Mouse (Mus musculus) heart, embryonic 16.5 days (tissue): ENCODE results near the gene Rapgef4. TPM values are rescaled to one million over a fixed set of nuclear protein-coding genes. Genes with fewer than 3 reads are reported as not detected.
A peak's percentile ranks its signal among the peaks of the same experiment; 100 is the strongest.

Experiments used
- ATAC-seq: fragments of 200-750 bp; cut with Nextera tagmentation; replicated peaks from 2 replicates; pipeline ENCODE4 v1.8.0; 2017; ENCODE audit warnings: moderate number of reproducible peaks; ENCODE audit not compliant: insufficient read depth, low FRiP score; ENCODE audit errors: extremely low read depth
- H3K27ac ChIP-seq: fragments of 300-500 bp; sonication (generic); 2 replicates; pipeline ENCODE4 v1.5.1; 2014; ENCODE audit warnings: mild to moderate bottlenecking, low read length, control low read depth, moderate library complexity
- H3K27me3 ChIP-seq: fragments of 300-500 bp; sonication (generic); 2 replicates; pipeline ENCODE4 v1.6.1; 2014; ENCODE audit warnings: low read length, mixed read lengths; ENCODE audit not compliant: control insufficient read depth, insufficient read depth
- H3K36me3 ChIP-seq: fragments of 300-500 bp; sonication (generic); 2 replicates; pipeline ENCODE4 v1.6.1; 2014; ENCODE audit not compliant: control insufficient read depth, insufficient read depth
- H3K4me1 ChIP-seq: fragments of 300-500 bp; sonication (generic); 2 replicates; pipeline ENCODE4 v1.6.1; 2014; ENCODE audit warnings: low read length, mixed read lengths; ENCODE audit not compliant: control insufficient read depth, insufficient read depth
- H3K4me2 ChIP-seq: fragments of 300-500 bp; sonication (generic); 2 replicates; pipeline ENCODE4 v1.6.1; 2014; ENCODE audit warnings: low read depth, mild to moderate bottlenecking, control low read depth, low read length
- H3K4me3 ChIP-seq: fragments of 300-500 bp; sonication (generic); 2 replicates; pipeline ENCODE4 v1.5.1; 2014; ENCODE audit warnings: mild to moderate bottlenecking, control low read depth, low read length
- H3K9ac ChIP-seq: fragments of 300-500 bp; sonication (generic); 2 replicates; pipeline ENCODE4 v1.6.1; 2014; ENCODE audit warnings: low read length, control low read depth
- H3K9me3 ChIP-seq: fragments of 300-500 bp; sonication (generic); replicated peaks from 2 replicates; pipeline ENCODE4 v1.6.1; 2016; ENCODE audit warnings: low read length; ENCODE audit not compliant: control insufficient read depth
- WGBS: fragments of 180-500 bp; shearing (Covaris S2); extraction: QIAGEN DNeasy Blood & Tissue Kit; methylation state at CpG from one replicate; pipeline ENCODE4 v1.1.7; 2014; 5-methylcytosine and 5-hydroxymethylcytosine counted together
- polyA plus RNA-seq: library from polyadenylated mRNA; unstranded; fragments of >200 nt; fragmentation: Nextera tagmentation; extraction: Ambion mirVana; gene quantifications from 2 replicates; pipeline ENCODE4 v1.2.1, GENCODE M21; 2015

Rapgef4 gene
- polyA plus RNA-seq, 1 experiment from 2014 or later, result 4.1 TPM

GRCm38 (mm10) chr2:72230545-72230944 lies 249.5 kb downstream of the Rapgef4 start:
- Histone ChIP-seq H3K4me1 (peaks cover 8% of the 10 kb centered on the region), H3K27me3 (no peaks in the 10 kb centered on the region), H3K27ac (no peak overlapping the region), H3K9me3 (no peaks in the 10 kb centered on the region), H3K36me3 (no peaks in the 10 kb centered on the region), H3K9ac (no peak overlapping the region), H3K4me2 (no peak overlapping the region), H3K4me3 (no peak overlapping the region)
- ATAC-seq, result no peak
- WGBS, result 57% methylated on average over 9 of the region's 9 CpGs

GRCm38 (mm10) chr2:72234085-72234484 lies 253.0 kb downstream of the Rapgef4 start:
- H3K4me3 ChIP-seq, result no peak overlapping the region

GRCm38 (mm10) chr2:72234943-72235342 lies 253.9 kb downstream of the Rapgef4 start:
- 1% methylated on average over 3 of the region's 3 CpGs for WGBS
- Histone ChIP-seq H3K4me3 (no peak overlapping the region; the same call in 1 of the 2 replicates), H3K4me2 (peak overlapping the region; percentile 58), H3K4me1 (peaks cover 24% of the 10 kb centered on the region), H3K27ac (peak overlapping the region; percentile 99), H3K9me3 (no peaks in the 10 kb centered on the region), H3K9ac (peak overlapping the region; percentile 75), H3K36me3 (no peaks in the 10 kb centered on the region), H3K27me3 (no peaks in the 10 kb centered on the region)
- peak; percentile 67; the same call in 1 of the 2 replicates for ATAC-seq

More at GRCm38 (mm10) chr2:72234085-72234484, 253.0 kb downstream of the Rapgef4 start:
- no peak for ATAC-seq
- no peak overlapping the region for H3K27ac ChIP-seq
- no peaks in the 10 kb centered on the region for H3K9me3 ChIP-seq
- no peak overlapping the region for H3K4me2 ChIP-seq
- peaks cover 18% of the 10 kb centered on the region for H3K4me1 ChIP-seq
- no peaks in the 10 kb centered on the region for H3K27me3 ChIP-seq
- no peak overlapping the region for H3K9ac ChIP-seq
- no peaks in the 10 kb centered on the region for H3K36me3 ChIP-seq
- 90% methylated on average over 11 of the region's 11 CpGs for WGBS

GRCm38 (mm10) chr2:72235361-72235901 lies 254.4 kb downstream of the Rapgef4 start:
- Histone ChIP-seq H3K9me3 (no peaks in the 10 kb centered on the region), H3K9ac (peak overlapping the region; percentile 75), H3K4me3 (peak overlapping the region; percentile 25), H3K4me2 (peak overlapping the region; percentile 58), H3K36me3 (no peaks in the 10 kb centered on the region), H3K4me1 (peaks cover 28% of the 10 kb centered on the region), H3K27ac (peak overlapping the region; percentile 99), H3K27me3 (no peaks in the 10 kb centered on the region)
- peak; percentile 86 for ATAC-seq
- WGBS, result 19% methylated on average over 12 of the region's 12 CpGs

- ATAC-seq, result no peak
- Histone ChIP-seq H3K27ac (no peak overlapping the region), H3K9ac (no peak overlapping the region), H3K4me3 (no peak overlapping the region), H3K9me3 (no peaks in the 10 kb centered on the region), H3K36me3 (no peaks in the 10 kb centered on the region), H3K27me3 (no peaks in the 10 kb centered on the region), H3K4me2 (no peak overlapping the region), H3K4me1 (peaks cover 40% of the 10 kb centered on the region)
- WGBS, result 88% methylated on average over 2 of the region's 2 CpGs
These were observed 257.4 kb downstream of the Rapgef4 start for GRCm38 (mm10) chr2:72238421-72238820.

GRCm38 (mm10) chr2:72238925-72239324 lies 257.9 kb downstream of the Rapgef4 start:
- no peak overlapping the region for H3K4me3 ChIP-seq
- 87% methylated on average over 11 of the region's 11 CpGs for WGBS
- ATAC-seq, result no peak
- peaks cover 45% of the 10 kb centered on the region for H3K4me1 ChIP-seq
- no peak overlapping the region for H3K4me2 ChIP-seq
- no peaks in the 10 kb centered on the region for H3K36me3 ChIP-seq
- H3K27me3 ChIP-seq, result no peaks in the 10 kb centered on the region
- no peak overlapping the region for H3K27ac ChIP-seq
- H3K9me3 ChIP-seq, result no peaks in the 10 kb centered on the region
- H3K9ac ChIP-seq, result no peak overlapping the region

GRCm38 (mm10) chr2:72239456-72239855 lies 258.4 kb downstream of the Rapgef4 start:
- no peak overlapping the region for H3K4me3 ChIP-seq

GRCm38 (mm10) chr2:72239993-72240392 lies 259.0 kb downstream of the Rapgef4 start:
- Histone ChIP-seq H3K27ac (peak overlapping the region; percentile 56), H3K27me3 (no peaks in the 10 kb centered on the region), H3K4me1 (peaks cover 46% of the 10 kb centered on the region), H3K4me2 (no peak overlapping the region), H3K9ac (peak overlapping the region; percentile 26), H3K4me3 (no peak overlapping the region), H3K36me3 (no peaks in the 10 kb centered on the region), H3K9me3 (no peaks in the 10 kb centered on the region)
- 46% methylated on average over 7 of the region's 7 CpGs for WGBS
- ATAC-seq, result no peak

More at GRCm38 (mm10) chr2:72239456-72239855, 258.4 kb downstream of the Rapgef4 start:
- H3K27ac ChIP-seq, result peak overlapping the region; percentile 56
- peaks cover 46% of the 10 kb centered on the region for H3K4me1 ChIP-seq
- H3K9me3 ChIP-seq, result no peaks in the 10 kb centered on the region
- no peaks in the 10 kb centered on the region for H3K27me3 ChIP-seq
- ATAC-seq, result no peak
- no peak overlapping the region for H3K4me2 ChIP-seq
- WGBS, result 81% methylated on average over 8 of the region's 8 CpGs
- H3K9ac ChIP-seq, result no peak overlapping the region
- no peaks in the 10 kb centered on the region for H3K36me3 ChIP-seq

GRCm38 (mm10) chr2:72240691-72241090 lies 259.7 kb downstream of the Rapgef4 start:
- Histone ChIP-seq H3K9me3 (no peaks in the 10 kb centered on the region), H3K36me3 (no peaks in the 10 kb centered on the region), H3K27me3 (no peaks in the 10 kb centered on the region), H3K4me1 (peaks cover 44% of the 10 kb centered on the region), H3K4me3 (no peak overlapping the region), H3K27ac (peak overlapping the region; percentile 56), H3K4me2 (no peak overlapping the region), H3K9ac (no peak overlapping the region)
- no peak; the same call in 1 of the 2 replicates for ATAC-seq
- whole genome bisulfite sequencing, result 88% methylated on average over 7 of the region's 7 CpGs
